Mouse (Mus musculus): Measurements from ENCODE around the gene Prelid1. TPM values are rescaled to one million over a fixed set of nuclear protein-coding genes. Genes with fewer than 3 reads are reported as not detected.

Gene Prelid1
- total and polyA plus RNA-seq, 3 experiments: 203 to 630 TPM; not detected in 1

DNA sequence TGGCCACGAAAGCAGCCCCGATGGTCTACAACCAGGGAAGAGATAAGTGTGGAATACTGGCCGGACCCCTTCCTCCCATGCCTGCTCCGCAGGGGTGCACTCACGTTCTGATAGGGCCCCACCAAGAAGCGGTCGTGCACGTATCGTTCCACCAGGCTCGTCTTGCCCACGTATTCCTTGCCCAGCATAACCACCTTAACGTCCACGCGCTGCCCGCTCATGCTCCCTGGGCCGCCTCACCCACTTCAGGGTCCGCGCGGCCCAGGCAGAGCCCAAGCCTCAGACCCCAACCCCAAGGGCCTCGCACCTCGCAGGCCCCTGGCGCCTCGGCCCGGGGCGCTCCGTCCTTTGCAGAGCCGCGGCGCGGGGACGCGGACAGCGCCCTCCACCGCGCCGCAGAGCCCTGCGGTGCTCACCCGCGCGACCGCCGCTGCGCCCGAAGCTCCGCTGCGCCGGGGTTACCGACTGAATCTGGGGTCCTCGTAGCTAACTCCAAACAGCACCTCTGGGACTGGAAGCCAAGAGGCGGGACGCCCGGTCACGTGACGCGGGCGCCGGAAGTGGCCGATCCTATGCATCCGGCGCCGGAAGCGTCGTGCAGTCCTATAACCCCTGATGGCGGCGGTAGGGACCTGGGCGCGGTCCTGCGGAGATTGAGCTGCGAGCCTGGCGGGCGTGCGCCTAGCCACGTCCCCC, 1.3 kb downstream of the Prelid1 start, which contains the start of gene Rab24 (continued):
- TF ChIP-seq EP300 (IDR thresholded peaks at IDR 0.05; ENCODE audit: low read depth in 1 of 2, low read length in 2 of 2): no peak
- TF ChIP-seq USF2 (IDR thresholded peaks at IDR 0.05; ENCODE audit: borderline replicate concordance in 1 of 2, insufficient read depth in 1 of 2, low read depth in 1 of 2, low read length in 2 of 2): peak; percentile 79 to 94; a peak in 3 of 4 replicates

DNA sequence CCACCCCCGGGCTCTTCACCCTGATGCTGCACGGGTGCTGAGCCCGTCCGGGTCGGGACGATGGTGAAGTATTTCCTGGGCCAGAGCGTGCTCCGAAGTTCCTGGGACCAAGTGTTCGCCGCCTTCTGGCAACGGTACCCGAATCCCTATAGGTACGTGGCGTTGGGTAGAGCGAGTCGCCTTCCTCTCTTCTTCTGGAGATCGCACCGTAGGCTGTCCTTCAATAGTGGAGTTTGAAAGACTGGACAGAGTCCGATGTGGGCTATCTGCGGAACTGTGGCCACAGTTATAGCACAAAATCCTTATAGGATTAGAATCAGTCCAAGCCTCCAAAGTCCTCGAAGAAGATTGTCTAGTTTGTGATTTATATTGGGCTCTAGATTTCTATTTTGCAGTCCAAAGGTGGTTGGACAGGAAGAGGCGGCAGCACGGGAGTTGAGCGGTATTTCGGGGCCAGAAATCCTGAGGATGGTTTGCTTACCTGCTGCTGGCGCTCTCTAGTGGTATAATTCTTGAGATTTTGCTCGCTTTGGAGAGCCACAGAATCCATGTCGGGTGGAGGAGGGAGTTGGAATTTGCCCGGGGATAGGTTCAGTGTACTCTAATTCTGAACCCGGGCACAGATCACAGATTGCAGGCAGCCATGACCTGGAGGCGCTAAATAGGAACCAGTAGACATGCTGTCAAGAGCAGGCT, 2.0 kb downstream of the Prelid1 start:
- Histone ChIP-seq H3K27ac (ENCODE audit: control insufficient read depth, low read depth, low read length) (peak overlapping the region; percentile 51), H3K79me2 (ENCODE audit: control insufficient read depth, insufficient read depth, low read length, poor library complexity) (peaks cover 32% of the 10 kb centered on the region), H3K9me3 (replicated peaks; ENCODE audit: insufficient read depth, low read length) (no peaks in the 10 kb centered on the region), H3K4me3 (ENCODE audit: control insufficient read depth in 1 of 2, insufficient read depth in 1 of 2, low read depth in 2 of 2, low read length in 2 of 2) (peak overlapping the region; percentile 95 to 99), H3K9ac (ENCODE audit: control insufficient read depth, low read depth, low read length, poor library complexity, severe bottlenecking) (peak overlapping the region; percentile 87), H3K36me3 (ENCODE audit: control insufficient read depth in 1 of 2, insufficient read depth in 2 of 2, low read length in 2 of 2) (peaks cover 4 to 11% of the 10 kb centered on the region in 2 experiments; a peak in 3 of 4 replicates), H3K27me3 (ENCODE audit: control insufficient read depth in 1 of 2, insufficient read depth in 2 of 2, low read length in 2 of 2) (no peaks in the 10 kb centered on the region), H3K4me1 (ENCODE audit: control insufficient read depth in 1 of 2, insufficient read depth in 2 of 2, low read length in 2 of 2) (peaks cover 0 to 18% of the 10 kb centered on the region in 2 experiments; a peak in 2 of 4 replicates)
- peak; percentile 68 for DNase-seq (ENCODE audit: low read depth, low spot score)
- peak; percentile 15 for TF ChIP-seq RAD21 (IDR thresholded peaks at IDR 0.05; ENCODE audit: low read depth, low read length)
- no peak for TF ChIP-seq POLR2AphosphoS5 (IDR thresholded peaks at IDR 0.05; ENCODE audit: borderline replicate concordance, low read depth, low read length)
- TF ChIP-seq ZKSCAN1 (IDR thresholded peaks at IDR 0.05; ENCODE audit: low read depth, low read length): no peak
- TF ChIP-seq SMC3 (IDR thresholded peaks at IDR 0.05; ENCODE audit: low read depth, low read length): peak; percentile 38
- no peak for TF ChIP-seq ZNF384 (IDR thresholded peaks at IDR 0.05; ENCODE audit: low read depth, low read length)
- TF ChIP-seq MAFK (IDR thresholded peaks at IDR 0.05; ENCODE audit: borderline replicate concordance, low read depth, low read length): no peak
- TF ChIP-seq POLR2AphosphoS2 (IDR thresholded peaks at IDR 0.05; ENCODE audit: low read length): no peak
- TF ChIP-seq CHD2 (IDR thresholded peaks at IDR 0.05; ENCODE audit: low read length): no peak
- no peak for TF ChIP-seq MAZ (IDR thresholded peaks at IDR 0.05; ENCODE audit: low read depth, low read length)
- no peak for TF ChIP-seq TAL1 (IDR thresholded peaks at IDR 0.05; ENCODE audit: low read length)
- TF ChIP-seq ZMIZ1 (IDR thresholded peaks at IDR 0.05; ENCODE audit: low read depth, low read length): no peak
- no peak for TF ChIP-seq E2F4 (IDR thresholded peaks at IDR 0.05; ENCODE audit: borderline replicate concordance, low read depth, low read length)
- no peak; the same call in 1 of the 2 replicates for TF ChIP-seq ELF1 (IDR thresholded peaks at IDR 0.05; ENCODE audit: low read depth, low read length)
- TF ChIP-seq HCFC1 (IDR thresholded peaks at IDR 0.05; ENCODE audit: low read depth, low read length): no peak
- TF ChIP-seq NELFE (IDR thresholded peaks at IDR 0.05; ENCODE audit: low read depth, low read length): no peak
- TF ChIP-seq USF2 (IDR thresholded peaks at IDR 0.05; ENCODE audit: borderline replicate concordance in 1 of 2, insufficient read depth in 1 of 2, low read depth in 1 of 2, low read length in 2 of 2): no peak
- TF ChIP-seq MXI1 (IDR thresholded peaks at IDR 0.05; ENCODE audit: low read depth, low read length): peak; percentile 38; the same call in 1 of the 2 replicates
- no peak for TF ChIP-seq EP300 (IDR thresholded peaks at IDR 0.05; ENCODE audit: low read depth in 1 of 2, low read length in 2 of 2)
- no peak for TF ChIP-seq GATA1 (IDR thresholded peaks at IDR 0.05; ENCODE audit: low read depth, low read length)
- no peak; the same call in 1 of the 2 replicates for TF ChIP-seq BHLHE40 (IDR thresholded peaks at IDR 0.05; ENCODE audit: borderline replicate concordance, low read depth, low read length)
- TF ChIP-seq NRF1 (IDR thresholded peaks at IDR 0.05; ENCODE audit: insufficient read depth, low read depth, low read length, poor library complexity, severe bottlenecking): no peak
- TF ChIP-seq TBP (IDR thresholded peaks at IDR 0.05; ENCODE audit: low read depth, low read length): no peak
- TF ChIP-seq MYB (IDR thresholded peaks at IDR 0.05; ENCODE audit: low read depth, low read length): no peak
- no peak for TF ChIP-seq RCOR1 (IDR thresholded peaks at IDR 0.05; ENCODE audit: low read depth, low read length)
- 0 out of 2 replicates have a peak, but pooled peaks have one; percentile 3 for TF ChIP-seq TCF12 (IDR thresholded peaks at IDR 0.05; ENCODE audit: low read depth, low read length)
- no peak for TF ChIP-seq GABPA (IDR thresholded peaks at IDR 0.05; ENCODE audit: low read depth, low read length)
- TF ChIP-seq KAT2A (conservative IDR thresholded peaks at IDR 0.05; ENCODE audit: low read depth, low read length): no peak
- no peak for TF ChIP-seq MAX (IDR thresholded peaks at IDR 0.05; ENCODE audit: low read length)
- TF ChIP-seq POLR2A (IDR thresholded peaks at IDR 0.05; ENCODE audit: control insufficient read depth in 1 of 2, insufficient read depth in 1 of 2, low read depth in 1 of 2, low read length in 2 of 2, poor library complexity in 1 of 2): no peak; a peak in 1 of 4 replicates
- peak; percentile 21 for TF ChIP-seq SIN3A (IDR thresholded peaks at IDR 0.05; ENCODE audit: low read length)
- no peak for TF ChIP-seq ZC3H11A (IDR thresholded peaks at IDR 0.05; ENCODE audit: low read depth, low read length)
- no peak for TF ChIP-seq MEF2A (IDR thresholded peaks at IDR 0.05; ENCODE audit: extremely low read depth, insufficient replicate concordance, low read depth, low read length, poor library complexity, severe bottlenecking)

All from MEL (cell line).